Mouse (Mus musculus) NIH3T3 (cell line): ENCODE data around the gene Enah.

Source experiments
- DNase-seq: peaks from one replicate; pipeline ENCODE4 v3.0.0-alpha.2; 2012; ENCODE audit warnings: low read depth

Enah gene

GRCm38 (mm10) chr1:182028231-182029210 is 8.7 kb upstream of the Enah start:
- DNase-seq = peak; percentile 90

GRCm38 (mm10) chr1:182027426-182027979 is 7.7 kb upstream of the Enah start:
- no peak for DNase-seq

- DNase-seq = no peak
These were observed 7.0 kb upstream of the Enah start for GRCm38 (mm10) chr1:182026821-182027220.

- DNase-seq = peak; percentile 32
These were observed 6.3 kb upstream of the Enah start for GRCm38 (mm10) chr1:182026120-182026519.

- DNase-seq = peak; percentile 49
These were observed 2.0 kb upstream of the Enah start for GRCm38 (mm10) chr1:182021691-182022299.

- DNase-seq = no peak
These were observed 1.2 kb upstream of the Enah start for GRCm38 (mm10) chr1:182020831-182021460.

GRCm38 (mm10) chr1:182019266-182019925 is 394 bp downstream of the Enah start:
- DNase-seq = peak; percentile 50

GRCm38 (mm10) chr1:182018397-182019265 is 1.2 kb downstream of the Enah start:
- peak; percentile 70 for DNase-seq

- DNase-seq = no peak
These were observed 14.0 kb downstream of the Enah start for GRCm38 (mm10) chr1:182005831-182006230.

GRCm38 (mm10) chr1:181998673-181999072 is 21.1 kb downstream of the Enah start:
- no peak for DNase-seq

- no peak for DNase-seq
These were observed 22.0 kb downstream of the Enah start for GRCm38 (mm10) chr1:181997791-181998190.

GRCm38 (mm10) chr1:181993597-181993996 is 26.2 kb downstream of the Enah start:
- no peak for DNase-seq

GRCm38 (mm10) chr1:181988367-181988766 is 31.4 kb downstream of the Enah start:
- no peak for DNase-seq

GRCm38 (mm10) chr1:181987226-181987625 is 32.6 kb downstream of the Enah start:
- DNase-seq = no peak

- DNase-seq = no peak
These were observed 33.9 kb downstream of the Enah start for GRCm38 (mm10) chr1:181985880-181986279.

GRCm38 (mm10) chr1:181984811-181985210 is 35.0 kb downstream of the Enah start:
- peak; percentile 67 for DNase-seq

- no peak for DNase-seq
These were observed 39.6 kb downstream of the Enah start for GRCm38 (mm10) chr1:181980017-181980719.

- no peak for DNase-seq
These were observed 44.3 kb downstream of the Enah start for GRCm38 (mm10) chr1:181975510-181975909.

- peak; percentile 38 for DNase-seq
These were observed 44.9 kb downstream of the Enah start for GRCm38 (mm10) chr1:181974897-181975296.

GRCm38 (mm10) chr1:181965277-181965676 is 54.5 kb downstream of the Enah start:
- no peak for DNase-seq
